In the genomic region with DNA sequence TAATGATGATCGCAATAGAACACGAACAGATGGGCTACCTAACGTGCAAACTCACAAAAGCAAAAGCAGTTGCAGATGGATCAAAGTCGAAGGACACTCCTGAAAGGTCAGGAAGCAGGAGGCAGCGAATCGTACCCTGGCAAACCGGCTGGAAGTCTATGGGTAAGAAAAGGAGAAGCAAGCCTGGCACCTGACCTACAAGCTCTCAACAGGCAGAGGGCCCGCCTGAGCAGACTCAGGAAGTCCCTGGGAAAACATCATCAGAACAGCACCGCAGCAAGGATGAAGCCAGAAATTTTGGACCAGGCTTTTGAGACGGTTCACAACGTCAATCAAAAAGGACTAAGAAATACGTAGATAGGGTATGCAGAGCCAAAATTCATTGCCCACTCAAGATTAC, we compare ENCODE assay signal across 7 mouse cellular contexts. TPM values are rescaled to one million over a fixed set of nuclear protein-coding genes. Genes with fewer than 3 reads are reported as not detected.
DNase-seq lines count a peak whose midpoint lies in the region; ATAC-seq and TF ChIP-seq lines count a peak whose summit lies in the region.

No protein-coding gene starts in this region.

- WGBS in cerebellum, adult 2 months, result 11% methylated on average over 12 of the region's 12 CpGs
- WGBS in intestine, embryonic 16.5 days, result 14% methylated on average over 12 of the region's 12 CpGs
- 6% methylated on average over 12 of the region's 12 CpGs for WGBS in limb, embryonic 14.5 days
- WGBS in midbrain, embryonic 15.5 days, result 6% methylated on average over 12 of the region's 12 CpGs

- TF ChIP-seq CTCF in cerebellum, adult 2 months (IDR thresholded peaks at IDR 0.05; ENCODE audit: borderline replicate concordance, insufficient read depth, low read depth, low read length), result 0 out of 2 replicates have a peak, but pooled peaks have one; percentile 2

- peak overlapping the region; percentile 98 for H3K4me2 ChIP-seq in intestine, embryonic 16.5 days (ENCODE audit: low read depth, low read length)
- peak overlapping the region; percentile 99 for H3K4me2 ChIP-seq in limb, embryonic 14.5 days (replicated peaks; ENCODE audit: low read depth, low read length, severe bottlenecking)
- peak overlapping the region; percentile 98 for H3K4me2 ChIP-seq in midbrain, embryonic 15.5 days

- no peak for TF ChIP-seq POLR2A in cerebellum, adult 2 months (IDR thresholded peaks at IDR 0.05; ENCODE audit: borderline replicate concordance, insufficient read depth, low read length)
- no peak for TF ChIP-seq POLR2A in limb, embryonic 14.5 days (IDR thresholded peaks at IDR 0.05; ENCODE audit: borderline replicate concordance, extremely low read depth, insufficient read depth, insufficient read length)

- H3K36me3 ChIP-seq in intestine, embryonic 16.5 days (ENCODE audit: control insufficient read depth, insufficient read depth, low read length), result no peaks in the 10 kb centered on the region
- no peaks in the 10 kb centered on the region for H3K36me3 ChIP-seq in limb, embryonic 14.5 days (ENCODE audit: control insufficient read depth, insufficient read depth, low read length)
- H3K36me3 ChIP-seq in midbrain, embryonic 15.5 days (replicated peaks), result no peaks in the 10 kb centered on the region

- no peak for ATAC-seq in intestine, embryonic 16.5 days
- no peak for ATAC-seq in limb, embryonic 14.5 days (ENCODE audit: low FRiP score, low read depth)
- ATAC-seq in midbrain, embryonic 15.5 days (replicated peaks), result no peak

- H3K9me3 ChIP-seq in intestine, embryonic 16.5 days (ENCODE audit: control insufficient read depth, low read length), result no peaks in the 10 kb centered on the region
- H3K9me3 ChIP-seq in limb, embryonic 14.5 days (ENCODE audit: control insufficient read depth, low read length), result no peaks in the 10 kb centered on the region
- no peaks in the 10 kb centered on the region for H3K9me3 ChIP-seq in midbrain, embryonic 15.5 days

- peak; percentile 46 for DNase-seq in MN1 (ENCODE audit: low spot score)
- DNase-seq in cerebellum, adult 2 months, result peak; percentile 47
- peak; percentile 28 to 30 for DNase-seq in frontal cortex, postnatal 25 days (ENCODE audit: low spot score in 2 of 2)
- no peak for DNase-seq in limb, embryonic 14.5 days (ENCODE audit: low spot score)
- no peak for DNase-seq in testis, postnatal 14 days (ENCODE audit: low spot score)

- peak overlapping the region; percentile 76 for H3K4me3 ChIP-seq in cerebellum, adult 2 months (replicated peaks; ENCODE audit: insufficient read depth, low read depth, low read length)
- H3K4me3 ChIP-seq in intestine, embryonic 16.5 days (ENCODE audit: low read length), result peak overlapping the region; percentile 74
- H3K4me3 ChIP-seq in limb, embryonic 14.5 days (replicated peaks; ENCODE audit: low read length), result peak overlapping the region; percentile 70
- H3K4me3 ChIP-seq in midbrain, embryonic 15.5 days, result peak overlapping the region; percentile 94

- no peaks in the 10 kb centered on the region for H3K27me3 ChIP-seq in cerebellum, adult 2 months (ENCODE audit: control insufficient read depth, insufficient read depth, low read length)
- peaks cover 11% of the 10 kb centered on the region; the same call in 1 of the 2 replicates for H3K27me3 ChIP-seq in intestine, embryonic 16.5 days (replicated peaks; ENCODE audit: control insufficient read depth, insufficient read depth, low read length)
- peaks cover 14% of the 10 kb centered on the region for H3K27me3 ChIP-seq in limb, embryonic 14.5 days (ENCODE audit: control insufficient read depth, insufficient read depth, low read length)
- no peaks in the 10 kb centered on the region; the same call in 1 of the 2 replicates for H3K27me3 ChIP-seq in midbrain, embryonic 15.5 days (replicated peaks)

- no peak overlapping the region for H3K27ac ChIP-seq in cerebellum, adult 2 months (ENCODE audit: insufficient read depth, low read length)
- H3K27ac ChIP-seq in intestine, embryonic 16.5 days (ENCODE audit: low read length), result no peak overlapping the region
- H3K27ac ChIP-seq in limb, embryonic 14.5 days (replicated peaks; ENCODE audit: low read depth, low read length), result no peak overlapping the region
- H3K27ac ChIP-seq in midbrain, embryonic 15.5 days, result 0 out of 2 replicates have a peak overlapping the region, but pooled peaks have one; percentile 91

- peak overlapping the region; percentile 73 for H3K9ac ChIP-seq in intestine, embryonic 16.5 days (ENCODE audit: low read depth, low read length)
- H3K9ac ChIP-seq in limb, embryonic 14.5 days (ENCODE audit: low read depth, low read length, severe bottlenecking), result peak overlapping the region; percentile 81
- H3K9ac ChIP-seq in midbrain, embryonic 15.5 days, result peak overlapping the region; percentile 91

- H3K4me1 ChIP-seq in cerebellum, adult 2 months (ENCODE audit: control insufficient read depth, insufficient read depth, low read length), result no peaks in the 10 kb centered on the region; the same call in 1 of the 2 replicates
- H3K4me1 ChIP-seq in intestine, embryonic 16.5 days (ENCODE audit: control insufficient read depth, insufficient read depth, low read length), result peaks cover 9% of the 10 kb centered on the region
- peaks cover 3% of the 10 kb centered on the region; the same call in 1 of the 2 replicates for H3K4me1 ChIP-seq in limb, embryonic 14.5 days (ENCODE audit: control insufficient read depth, insufficient read depth, low read length)
- peaks cover 24% of the 10 kb centered on the region for H3K4me1 ChIP-seq in midbrain, embryonic 15.5 days

RNA-seq across cellular contexts. Expression of a gene that starts 1.3 kb away (rescaled TPM):
- 8.9 and 9.5 TPM in 2 replicates for polyA plus RNA-seq in cerebellum, adult 2 months (2012; rRNA removed)
- polyA plus RNA-seq in intestine, embryonic 16.5 days (2015; fragmentation: Nextera tagmentation; extraction: Ambion mirVana), result 0.68 and 0.73 TPM in 2 replicates
- 2.1 and 2.3 TPM in 2 replicates for polyA plus RNA-seq in limb, embryonic 14.5 days (2012; rRNA removed)
- 2.2 TPM in 2 replicates for polyA plus RNA-seq in limb, embryonic 14.5 days (2014; fragmentation: Nextera tagmentation; extraction: Ambion mirVana)
- polyA plus RNA-seq in midbrain, embryonic 15.5 days (2015; fragmentation: Nextera tagmentation; extraction: Ambion mirVana), result 2.8 and 3.1 TPM in 2 replicates

Comparison
In these comparisons a context has a peak if more than half of its experiments do, and no peak if none do; other contexts are left out.
1. DNase-seq: peak in MN1 (single experiment), cerebellum, adult 2 months (2 of 2) and frontal cortex, postnatal 25 days (2 of 2); none in limb, embryonic 14.5 days (single experiment) and testis, postnatal 14 days (single experiment).
2. Peak in every context shown above with its lines, with median percentiles within 50 percentile points of each other: H3K4me3 ChIP-seq, H3K4me2 ChIP-seq and H3K9ac ChIP-seq.